Mouse (Mus musculus): ENCODE results near the gene Tppp2. TPM values are rescaled to one million over a fixed set of nuclear protein-coding genes. Genes with fewer than 3 reads are reported as not detected.

Gene Tppp2
- total RNA-seq (2014; fragmentation: Nextera tagmentation) (not detected in 2 replicates), total RNA-seq (2017) (not detected in 2 replicates)

DNA sequence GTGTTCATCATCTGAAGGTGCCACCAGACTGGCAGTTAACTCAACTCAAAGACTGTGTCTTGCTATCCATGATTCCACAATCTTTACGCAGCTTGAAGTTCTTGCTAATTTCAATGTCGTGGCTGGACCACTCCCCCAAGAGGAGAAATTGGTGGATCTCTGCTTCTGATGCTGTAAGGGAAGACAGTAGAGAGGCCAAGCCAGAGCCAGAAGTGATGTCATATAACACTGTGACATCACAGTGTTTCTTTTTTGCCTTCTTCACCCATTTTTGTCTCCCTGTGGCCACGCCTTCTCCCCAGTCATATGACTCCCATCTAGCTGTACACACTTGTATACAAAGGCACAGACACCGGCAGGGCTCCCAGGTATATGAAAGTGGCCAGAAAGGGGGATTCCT, at the start of gene Tppp2:
Tppp2 (plus strand) TSS at position 301 of the 400 bp plus-strand sequence.
- ATAC-seq (replicated peaks; ENCODE audit: low FRiP score, low TSS enrichment, poor library complexity, severe bottlenecking): no peak

DNA sequence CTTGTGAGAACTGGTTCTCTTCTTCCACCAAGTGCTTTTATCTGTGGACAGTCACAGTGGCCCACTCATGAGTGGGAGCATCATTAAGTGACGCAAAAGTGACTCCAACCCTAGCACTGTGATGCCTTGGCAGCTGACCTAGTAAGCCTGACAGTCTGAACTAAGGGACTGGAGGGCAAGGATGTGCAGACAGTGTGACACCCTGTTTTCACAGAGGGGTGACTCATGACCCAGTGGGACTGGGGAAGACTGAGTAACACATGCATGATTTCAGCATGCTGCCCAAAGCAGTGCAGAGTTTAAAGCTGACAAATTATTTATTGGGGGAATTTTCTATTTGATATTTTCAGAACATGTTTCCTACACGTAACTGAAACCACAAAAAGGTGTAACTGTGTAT, 47.5 kb upstream of the Tppp2 start:
- ATAC-seq (replicated peaks; ENCODE audit: low FRiP score, low TSS enrichment, poor library complexity, severe bottlenecking): no peak

DNA sequence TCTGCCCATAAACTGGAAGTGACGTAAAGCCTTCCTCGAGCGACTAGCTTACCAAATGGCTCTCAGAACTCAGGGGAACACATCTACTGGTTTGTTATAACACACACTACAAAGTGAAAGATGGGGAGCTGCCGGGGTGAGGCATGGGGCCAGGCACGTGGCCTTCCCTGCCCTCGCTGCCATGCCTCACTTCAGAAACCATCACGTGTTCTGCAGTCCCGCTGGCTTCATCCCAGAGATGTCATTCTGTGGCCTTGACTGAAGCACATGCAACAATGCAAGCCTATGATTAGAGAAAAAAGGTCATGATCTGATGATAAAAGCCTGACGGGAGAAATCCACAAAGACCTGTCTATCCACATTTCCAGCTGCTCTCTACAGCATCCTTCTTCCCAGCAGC, 46.5 kb upstream of the Tppp2 start:
- no peak for ATAC-seq (replicated peaks; ENCODE audit: low FRiP score, low TSS enrichment, poor library complexity, severe bottlenecking)

DNA sequence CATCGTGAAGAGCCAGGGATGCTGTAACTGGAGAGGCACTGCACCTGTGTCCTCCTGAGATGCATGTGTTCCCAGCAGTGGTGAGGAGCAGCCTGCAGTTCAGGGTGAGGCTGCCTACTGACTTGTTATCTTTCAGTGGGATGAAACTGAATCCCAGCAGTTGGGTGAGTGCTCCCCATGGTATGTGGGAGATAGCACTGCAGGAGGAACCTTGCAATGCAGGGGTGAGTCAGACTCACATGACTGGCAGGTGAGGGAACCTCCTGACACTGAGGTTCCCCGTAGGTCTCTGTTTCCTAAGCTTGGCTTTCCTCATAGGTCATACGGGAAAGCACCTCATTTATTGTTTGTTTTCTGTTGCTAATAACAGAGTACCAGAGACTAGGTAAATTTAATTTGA, 40.7 kb upstream of the Tppp2 start:
- ATAC-seq (replicated peaks; ENCODE audit: low FRiP score, low TSS enrichment, poor library complexity, severe bottlenecking): no peak

DNA sequence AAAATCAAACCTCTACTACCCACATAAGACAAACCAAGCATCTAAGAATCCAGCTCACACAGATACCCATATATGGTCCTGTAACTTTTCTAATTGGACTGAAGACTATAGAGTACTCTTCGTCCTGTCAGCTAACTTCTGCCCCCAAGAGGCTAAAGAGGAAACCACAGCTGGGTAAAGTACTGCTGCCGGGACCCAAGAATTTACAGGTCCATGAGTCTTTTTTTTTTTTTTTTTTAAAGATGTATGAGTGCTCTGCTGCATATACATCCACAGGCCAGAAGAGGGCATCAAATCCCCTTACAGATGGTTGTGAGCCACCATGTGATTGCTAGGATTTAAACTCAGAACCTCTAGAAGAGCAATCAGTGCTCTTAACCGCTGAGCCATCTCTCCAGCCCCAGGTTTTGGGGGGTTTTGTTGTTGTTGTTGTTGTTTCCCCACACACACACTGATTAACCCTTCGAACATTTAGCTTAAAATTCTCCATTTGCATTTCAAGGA, 34.6 kb upstream of the Tppp2 start:
- ATAC-seq (replicated peaks; ENCODE audit: low FRiP score, low TSS enrichment, poor library complexity, severe bottlenecking): peak; percentile 63

DNA sequence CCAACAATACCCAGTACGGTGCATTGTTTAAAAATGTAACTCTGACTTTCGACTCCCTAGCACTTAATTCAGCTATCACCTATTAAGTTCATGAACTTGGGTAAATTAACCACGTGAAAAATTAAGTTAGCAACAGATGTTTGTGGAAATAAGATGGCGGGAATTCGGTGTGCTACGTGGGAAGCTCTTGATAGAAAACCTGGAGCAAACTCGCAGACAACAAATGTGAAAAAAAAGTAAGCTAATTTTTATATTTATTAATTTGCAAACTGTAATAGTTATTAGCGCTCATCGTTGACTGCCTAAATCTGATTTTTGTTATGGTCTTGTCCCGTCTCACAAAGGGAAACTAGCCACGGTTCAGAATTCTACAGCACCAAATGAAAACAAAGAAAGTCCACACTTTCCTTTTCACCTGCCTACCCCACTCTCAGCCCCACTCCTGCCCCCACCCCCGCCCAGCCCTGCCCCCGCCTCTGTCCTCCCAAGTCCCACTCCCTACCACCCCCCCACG, 34.1 kb upstream of the Tppp2 start:
- ATAC-seq (replicated peaks; ENCODE audit: low FRiP score, low TSS enrichment, poor library complexity, severe bottlenecking): no peak

DNA sequence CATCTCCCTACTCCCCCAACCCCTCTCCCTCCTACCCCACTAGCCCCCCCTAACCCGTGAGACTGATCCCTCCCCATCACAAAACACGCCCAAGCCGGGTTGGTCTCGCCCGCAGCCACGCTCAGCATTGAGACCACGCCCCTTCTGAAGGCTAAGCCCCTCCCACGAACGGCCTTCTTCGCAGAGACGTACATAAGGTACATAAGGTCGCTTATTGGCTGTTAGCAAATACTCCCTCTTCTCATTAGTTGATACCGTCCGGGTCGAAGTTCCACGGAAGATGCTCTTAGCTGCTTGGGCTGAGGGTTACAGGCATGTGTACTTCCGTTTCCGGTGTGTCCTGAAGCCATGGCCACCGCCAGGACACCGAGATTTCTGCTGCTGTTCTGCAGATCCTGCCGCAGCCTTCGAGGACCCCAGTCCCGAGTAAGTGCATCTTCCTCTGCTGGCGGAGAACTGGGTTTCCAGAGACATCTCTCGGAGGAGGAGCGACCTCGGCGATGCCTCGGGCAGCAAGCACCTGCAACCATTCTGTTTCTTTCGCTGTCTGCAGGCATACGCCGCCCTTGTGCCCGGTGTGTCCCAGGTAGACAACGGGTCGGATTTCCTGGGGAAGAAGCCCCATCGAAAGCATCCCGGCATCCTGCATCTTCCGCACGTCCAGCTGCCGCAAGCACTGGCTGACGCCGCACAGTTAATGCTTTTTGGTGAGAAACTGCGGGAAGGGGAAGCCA, 33.5 kb upstream of the Tppp2 start, which contains the start of gene Mettl17:
Mettl17 (plus strand) TSS at position 245 of the 734 bp plus-strand sequence.
- ATAC-seq (replicated peaks; ENCODE audit: low FRiP score, low TSS enrichment, poor library complexity, severe bottlenecking): peak; percentile 99

DNA sequence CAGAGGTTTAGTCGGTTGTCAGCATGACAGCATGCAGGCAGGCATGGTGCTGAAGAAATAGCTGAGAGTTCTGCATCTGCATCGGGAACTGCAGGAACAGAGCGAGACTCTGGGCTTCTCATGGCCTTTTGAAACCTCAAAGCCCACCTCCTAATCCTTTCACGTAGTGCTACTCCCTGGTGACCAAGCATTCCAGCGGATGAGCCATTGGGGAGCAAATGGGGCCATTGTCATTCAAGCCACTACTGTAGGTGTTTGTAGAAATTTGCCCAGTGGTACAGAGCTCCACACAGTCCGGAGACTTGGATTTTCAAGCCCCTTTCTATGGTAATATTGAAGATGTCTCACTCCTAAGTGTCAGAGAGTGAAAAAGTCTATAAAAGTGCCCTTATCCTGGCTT, 32.2 kb upstream of the Tppp2 start:
- ATAC-seq (replicated peaks; ENCODE audit: low FRiP score, low TSS enrichment, poor library complexity, severe bottlenecking): no peak

DNA sequence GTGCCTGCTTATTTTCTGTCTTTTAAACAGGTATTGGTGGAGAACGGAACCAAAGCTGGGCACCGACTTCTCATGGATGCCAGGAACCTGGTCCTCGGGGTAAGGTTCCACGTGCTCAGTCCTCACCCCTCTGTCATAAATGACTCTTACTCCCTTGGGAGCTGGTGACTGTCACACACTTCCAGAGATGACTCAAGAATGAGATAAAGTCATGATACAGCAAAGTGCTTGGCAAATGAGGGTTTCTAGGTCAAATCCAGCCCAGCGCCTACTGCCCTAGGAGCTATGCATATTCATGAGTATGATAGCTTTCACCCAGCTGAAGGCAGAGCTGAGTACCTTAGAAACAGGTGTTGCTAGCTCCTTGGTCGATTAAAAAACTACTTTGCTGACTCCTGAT, 28.4 kb upstream of the Tppp2 start:
- no peak for ATAC-seq (replicated peaks; ENCODE audit: low FRiP score, low TSS enrichment, poor library complexity, severe bottlenecking)

DNA sequence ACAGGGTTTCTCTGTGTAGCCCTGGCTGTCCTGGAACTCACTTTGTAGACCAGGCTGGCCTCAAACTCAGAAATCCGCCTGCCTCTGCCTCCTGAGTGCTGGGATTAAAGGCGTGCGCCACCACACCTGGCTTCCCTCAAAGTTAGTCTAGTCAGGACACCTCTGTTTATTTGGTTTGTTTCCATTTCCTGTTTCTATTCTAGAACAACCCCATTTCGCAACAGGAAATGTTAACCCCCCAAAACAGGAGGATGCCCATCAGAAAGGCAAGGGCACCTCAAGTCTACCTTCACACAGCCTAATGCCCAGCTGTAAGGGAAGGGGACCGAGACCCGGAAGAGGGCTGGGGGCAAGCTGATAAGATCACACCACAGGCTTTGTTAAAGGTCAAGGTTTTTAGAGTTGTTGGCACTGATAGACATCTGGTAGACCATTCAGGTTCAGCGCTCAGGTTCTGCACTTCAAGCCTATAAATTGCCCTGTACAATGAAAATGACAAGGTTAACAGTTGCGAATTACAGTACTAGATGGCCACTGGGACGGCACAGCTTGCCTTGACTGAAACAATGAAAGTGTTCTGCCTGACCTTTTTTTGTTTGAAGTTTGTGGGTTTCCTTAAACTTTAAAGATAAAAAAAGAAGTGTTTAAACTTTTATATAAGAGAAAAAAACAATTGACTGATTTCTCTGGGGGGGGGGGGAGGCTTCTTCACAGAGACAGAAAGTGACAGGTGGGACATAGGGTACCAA, 25.9 kb upstream of the Tppp2 start, which contains the start of gene Slc39a2:
Slc39a2 (plus strand) TSS at position 699 of the 749 bp plus-strand sequence.
- no peak for ATAC-seq (replicated peaks; ENCODE audit: low FRiP score, low TSS enrichment, poor library complexity, severe bottlenecking)

DNA sequence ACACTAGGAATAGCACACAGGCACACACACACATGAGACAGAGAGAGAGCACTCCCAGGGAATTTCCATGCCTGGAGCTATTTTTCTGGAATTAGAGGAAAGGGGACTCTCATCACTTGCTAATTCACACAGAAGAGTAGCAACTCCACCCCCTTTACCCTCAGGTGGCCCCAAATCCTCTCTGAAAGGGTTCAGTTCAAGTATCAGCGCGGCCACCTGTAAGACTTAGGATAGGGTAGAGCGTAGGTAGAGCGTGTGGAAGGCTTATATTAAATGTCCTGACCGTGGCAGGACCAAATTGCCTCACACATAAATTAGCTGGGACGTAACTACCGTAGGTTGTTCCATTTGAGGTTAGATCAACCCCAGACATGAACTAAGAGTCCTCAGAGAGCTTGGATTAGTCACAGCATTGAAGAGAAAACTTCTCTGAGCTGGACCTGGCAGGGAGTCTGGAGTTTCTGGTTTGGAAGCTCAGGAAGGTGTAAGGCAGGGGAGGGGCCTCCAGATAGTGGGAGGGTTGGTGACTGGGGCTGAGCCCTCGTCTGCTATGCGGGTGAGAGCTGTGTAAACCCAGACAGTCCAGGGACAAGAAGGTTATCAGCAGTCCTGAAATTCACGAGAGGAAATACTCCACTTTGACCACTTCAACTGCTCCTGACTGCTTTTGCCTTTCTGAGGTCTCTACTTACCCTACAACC, 25.0 kb upstream of the Tppp2 start:
- ATAC-seq (replicated peaks; ENCODE audit: low FRiP score, low TSS enrichment, poor library complexity, severe bottlenecking): peak; percentile 39

DNA sequence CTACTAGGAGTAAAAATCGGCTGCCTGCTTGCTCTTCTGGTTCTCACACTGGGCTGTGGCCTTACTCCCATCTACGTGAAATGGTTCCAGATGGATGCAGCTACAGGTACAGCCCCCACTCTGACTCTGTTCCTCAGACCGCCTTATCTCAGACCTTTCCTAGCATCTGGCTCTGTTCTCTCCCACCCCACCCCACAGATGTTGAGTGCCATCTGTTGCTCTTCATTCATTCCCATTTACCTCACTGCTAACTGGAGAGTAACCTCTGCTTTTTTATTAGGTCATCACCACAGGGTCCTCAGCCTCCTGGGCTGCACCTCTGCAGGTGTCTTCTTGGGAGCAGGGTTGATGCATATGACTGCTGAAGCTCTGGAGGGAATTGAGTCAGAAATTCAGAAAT, 24.4 kb upstream of the Tppp2 start:
- peak; percentile 52 for ATAC-seq (replicated peaks; ENCODE audit: low FRiP score, low TSS enrichment, poor library complexity, severe bottlenecking)

DNA sequence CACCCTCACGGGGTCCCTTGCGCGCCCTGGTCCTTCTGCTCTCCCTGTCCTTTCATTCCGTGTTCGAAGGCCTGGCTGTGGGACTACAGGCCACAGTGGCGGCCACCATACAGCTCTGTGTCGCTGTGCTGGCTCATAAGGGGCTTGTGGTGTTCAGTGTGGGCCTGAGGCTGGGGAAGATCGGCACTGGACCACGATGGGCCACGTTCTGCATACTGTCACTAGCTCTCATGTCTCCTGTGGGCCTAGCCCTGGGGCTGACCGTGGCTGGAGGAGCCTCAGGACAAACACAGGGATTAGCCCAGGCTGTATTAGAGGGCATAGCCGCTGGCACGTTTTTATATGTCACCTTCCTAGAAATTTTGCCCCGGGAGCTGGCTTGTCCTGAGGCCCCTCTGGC, 23.2 kb upstream of the Tppp2 start:
- no peak for ATAC-seq (replicated peaks; ENCODE audit: low FRiP score, low TSS enrichment, poor library complexity, severe bottlenecking)

DNA sequence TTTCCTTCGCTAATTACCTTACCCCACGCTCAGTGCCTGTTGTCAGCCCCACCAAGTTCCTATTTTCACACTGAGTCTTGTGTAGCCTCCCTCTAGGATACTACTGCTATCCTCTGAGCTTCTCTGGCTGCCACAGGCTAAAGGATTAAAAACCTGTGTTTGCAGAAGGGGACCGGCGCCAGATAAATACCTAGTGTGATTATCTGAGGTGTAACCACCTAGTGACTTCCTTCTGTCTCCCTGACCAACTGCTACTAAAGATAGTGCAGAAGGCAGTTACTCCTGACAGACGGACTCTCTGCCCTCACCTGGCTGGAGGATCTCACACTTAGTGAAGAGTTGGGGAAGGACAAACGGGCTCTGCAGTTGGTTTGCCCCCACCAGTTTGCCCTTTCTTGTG, 22.2 kb upstream of the Tppp2 start:
- ATAC-seq (replicated peaks; ENCODE audit: low FRiP score, low TSS enrichment, poor library complexity, severe bottlenecking): no peak; the same call in 1 of the 2 replicates

DNA sequence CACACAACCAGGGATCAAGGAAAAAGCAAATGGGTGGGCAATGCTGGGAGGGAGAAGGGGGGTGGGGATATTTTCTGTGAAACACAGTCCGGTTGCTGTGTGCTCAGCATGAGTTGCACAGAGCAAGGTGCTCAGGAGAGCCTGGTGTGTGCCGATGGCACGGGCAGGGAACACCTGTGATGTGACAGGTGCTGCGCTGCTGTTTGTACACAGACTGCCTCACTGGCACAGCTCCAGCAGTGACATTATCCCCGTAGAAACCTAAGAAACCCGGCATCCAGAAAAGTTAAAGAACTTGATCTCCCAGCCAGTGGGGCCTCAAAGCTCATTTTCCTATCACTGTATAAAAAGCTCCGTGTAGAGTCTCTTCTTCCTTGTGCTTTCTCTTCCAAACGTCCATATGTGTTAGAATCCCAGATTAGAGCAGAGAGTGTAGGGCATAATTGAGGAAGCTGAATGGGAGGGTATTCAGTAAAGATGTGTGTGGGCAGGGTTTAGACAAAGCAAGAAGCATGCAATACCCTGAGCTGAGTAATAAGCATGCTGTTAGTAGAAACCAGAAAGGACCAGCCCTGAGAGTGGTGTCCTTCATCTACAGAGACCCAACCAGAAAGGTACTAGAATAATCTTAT, 21.6 kb upstream of the Tppp2 start:
- no peak for ATAC-seq (replicated peaks; ENCODE audit: low FRiP score, low TSS enrichment, poor library complexity, severe bottlenecking)

DNA sequence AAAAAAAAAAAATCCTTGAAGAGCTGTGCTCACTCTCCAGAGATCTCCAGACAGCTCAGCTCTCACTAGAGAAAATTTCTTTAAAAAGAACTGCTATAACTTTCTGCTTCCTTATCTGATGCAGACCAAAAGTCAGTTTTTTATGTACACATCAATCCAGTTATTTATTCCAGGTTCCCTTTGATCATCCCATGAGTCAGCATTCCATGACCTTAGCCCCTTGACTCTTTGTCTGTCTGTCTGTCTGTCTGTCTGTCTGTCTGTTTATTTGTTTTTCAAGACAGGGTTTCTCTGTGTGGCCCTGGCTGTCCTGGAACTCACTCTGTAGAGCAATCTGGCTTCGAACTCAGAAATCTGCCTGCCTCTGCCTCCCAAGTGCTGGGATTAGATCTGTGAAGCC, 18.9 kb upstream of the Tppp2 start:
- no peak for ATAC-seq (replicated peaks; ENCODE audit: low FRiP score, low TSS enrichment, poor library complexity, severe bottlenecking)

DNA sequence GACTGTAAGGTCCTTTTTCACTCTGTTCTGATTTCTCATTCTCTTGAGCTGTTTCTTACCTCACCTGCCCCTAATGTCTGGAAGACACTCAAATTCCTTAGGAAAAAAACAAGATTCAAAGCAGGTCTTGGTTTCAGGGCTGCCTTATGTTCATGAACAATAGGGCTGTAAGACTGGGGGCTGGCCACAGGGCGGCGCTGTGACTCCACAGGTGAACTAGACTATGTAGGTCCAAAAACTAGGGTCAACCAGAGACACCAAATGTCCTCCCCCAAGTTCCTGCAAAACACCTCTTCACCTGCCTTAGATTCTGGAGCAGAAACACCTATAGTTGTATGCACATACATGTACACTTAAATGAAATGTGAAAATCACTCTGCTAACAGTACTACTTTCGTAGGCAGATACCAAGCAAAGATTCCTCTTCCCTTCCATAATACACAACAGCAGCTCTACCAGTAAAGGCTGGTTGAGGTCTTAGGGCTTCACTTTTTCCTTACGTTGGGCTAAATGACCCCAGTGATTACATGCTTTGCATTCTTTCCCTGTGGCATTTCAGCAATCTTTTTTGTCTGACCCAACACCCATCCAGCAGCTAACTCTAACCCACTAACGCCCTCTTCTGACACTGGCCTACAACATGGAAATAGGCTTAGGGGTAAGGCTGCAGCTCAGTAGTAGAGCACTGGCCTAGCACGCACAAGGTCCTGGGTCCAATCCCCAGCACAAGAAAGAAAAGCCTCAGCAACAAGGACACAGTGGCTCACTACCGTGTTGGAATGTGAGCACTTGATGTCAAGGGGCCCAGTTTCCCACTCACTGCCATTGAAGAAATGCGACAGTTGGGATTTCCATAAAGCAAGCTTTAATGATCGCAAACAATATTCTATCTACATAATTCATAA, 15.2 kb upstream of the Tppp2 start:
- ATAC-seq (replicated peaks; ENCODE audit: low FRiP score, low TSS enrichment, poor library complexity, severe bottlenecking): peak; percentile 54; the same call in 1 of the 2 replicates

DNA sequence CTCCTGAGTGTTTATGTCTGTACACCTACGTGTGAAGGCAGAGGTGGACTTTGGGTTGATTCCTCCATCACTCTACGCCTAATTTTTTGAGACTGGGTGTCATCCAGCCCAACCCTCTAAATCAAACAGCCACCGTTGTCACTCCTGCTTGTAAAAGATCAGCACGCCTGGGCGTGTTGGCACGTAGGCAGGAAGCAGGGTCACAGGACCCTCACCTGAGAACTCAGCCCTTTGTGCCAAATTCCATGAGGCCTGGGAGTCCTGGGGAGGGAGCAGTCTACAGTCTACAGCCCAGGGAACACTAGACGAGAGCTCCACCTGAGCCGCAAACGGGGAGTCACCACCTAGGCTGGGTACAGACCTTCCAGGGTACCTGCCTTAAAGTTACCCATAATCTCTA, 14.4 kb upstream of the Tppp2 start:
- ATAC-seq (replicated peaks; ENCODE audit: low FRiP score, low TSS enrichment, poor library complexity, severe bottlenecking): no peak
